Mouse (Mus musculus) lung, postnatal 36 days (tissue): ENCODE results near the gene Acvr1.

Source experiments
- DNase-seq: peaks from one replicate; pipeline ENCODE4 v3.0.0; 2022; ENCODE audit warnings: mixed read lengths

The Acvr1 gene

GRCm38 (mm10) chr2:58552296-58552695 lies 14.7 kb downstream of the Acvr1 start:
- no peak for DNase-seq

GRCm38 (mm10) chr2:58551866-58552265 lies 15.1 kb downstream of the Acvr1 start:
- no peak for DNase-seq

GRCm38 (mm10) chr2:58550488-58550887 lies 16.5 kb downstream of the Acvr1 start:
- no peak for DNase-seq

GRCm38 (mm10) chr2:58549960-58550359 lies 17.0 kb downstream of the Acvr1 start:
- DNase-seq, result no peak

- no peak for DNase-seq
Observed at GRCm38 (mm10) chr2:58548943-58549342, 18.0 kb downstream of the Acvr1 start.

- no peak for DNase-seq
Observed at GRCm38 (mm10) chr2:58546264-58546663, 20.7 kb downstream of the Acvr1 start.

- DNase-seq, result no peak
Observed at GRCm38 (mm10) chr2:58544368-58544767, 22.6 kb downstream of the Acvr1 start.

GRCm38 (mm10) chr2:58543252-58543651 lies 23.7 kb downstream of the Acvr1 start:
- no peak for DNase-seq

GRCm38 (mm10) chr2:58538196-58538595 lies 28.8 kb downstream of the Acvr1 start:
- no peak for DNase-seq

GRCm38 (mm10) chr2:58536796-58537195 lies 30.2 kb downstream of the Acvr1 start:
- DNase-seq, result peak; percentile 76

GRCm38 (mm10) chr2:58535233-58535632 lies 31.7 kb downstream of the Acvr1 start:
- no peak for DNase-seq

GRCm38 (mm10) chr2:58534379-58534778 lies 32.6 kb downstream of the Acvr1 start:
- DNase-seq, result peak; percentile 10

GRCm38 (mm10) chr2:58533521-58534001 lies 33.4 kb downstream of the Acvr1 start:
- no peak for DNase-seq

GRCm38 (mm10) chr2:58532260-58532850 lies 34.6 kb downstream of the Acvr1 start:
- DNase-seq, result peak; percentile 88

- DNase-seq, result no peak
Observed at GRCm38 (mm10) chr2:58530521-58530920, 36.4 kb downstream of the Acvr1 start.

GRCm38 (mm10) chr2:58529860-58530440 lies 37.0 kb downstream of the Acvr1 start:
- no peak for DNase-seq

- DNase-seq, result no peak
Observed at GRCm38 (mm10) chr2:58529384-58529783, 37.6 kb downstream of the Acvr1 start.

- no peak for DNase-seq
Observed at GRCm38 (mm10) chr2:58527786-58528185, 39.2 kb downstream of the Acvr1 start.

- no peak for DNase-seq
Observed at GRCm38 (mm10) chr2:58524356-58524755, 42.6 kb downstream of the Acvr1 start.

- DNase-seq, result no peak
Observed at GRCm38 (mm10) chr2:58523894-58524293, 43.1 kb downstream of the Acvr1 start.

GRCm38 (mm10) chr2:58523097-58523496 lies 43.9 kb downstream of the Acvr1 start:
- no peak for DNase-seq

- DNase-seq, result peak; percentile 30
Observed at GRCm38 (mm10) chr2:58521621-58522020, 45.3 kb downstream of the Acvr1 start.

- no peak for DNase-seq
Observed at GRCm38 (mm10) chr2:58520727-58521126, 46.2 kb downstream of the Acvr1 start.

- DNase-seq, result no peak
Observed at GRCm38 (mm10) chr2:58518517-58518916, 48.4 kb downstream of the Acvr1 start.

- no peak for DNase-seq
Observed at GRCm38 (mm10) chr2:58516920-58517319, 50.0 kb downstream of the Acvr1 start.
